Comparison of ENCODE assay signal across 8 mouse cellular contexts in genomic region chr19:3575632-3576384, GRCm38 (mm10). TPM values are rescaled to one million over a fixed set of nuclear protein-coding genes. Genes with fewer than 3 reads are reported as not detected.
DNase-seq lines count a peak whose midpoint lies in the region; ATAC-seq and TF ChIP-seq lines count a peak whose summit lies in the region.

Ppp6r3 (minus strand) TSS chr19:3575749.

- peak; percentile 99 for DNase-seq in heart, postnatal 10 days
- peak; percentile 97 for DNase-seq in large intestine, adult 2 months (ENCODE audit: low read depth, low spot score)
- DNase-seq in liver, postnatal 0 days, result peak; percentile 99
- DNase-seq in testis, postnatal 10 days (ENCODE audit: low spot score), result peak; percentile 98

- under 1% methylated on average over 51 of the region's 51 CpGs for WGBS in forebrain, embryonic 13.5 days
- WGBS in large intestine, adult 2 months, result under 1% methylated on average over 51 of the region's 51 CpGs
- under 1% methylated on average over 50 of the region's 51 CpGs for WGBS in liver, postnatal 0 days (ENCODE audit: insufficient replicate concordance)
- WGBS in neural tube, embryonic 14.5 days, result under 1% methylated on average over 42 of the region's 51 CpGs

- no peaks in the 10 kb centered on the region for H3K9me3 ChIP-seq in ES-Bruce4 (replicated peaks; ENCODE audit: control insufficient read depth, insufficient read depth, low read length, poor library complexity, severe bottlenecking)
- no peaks in the 10 kb centered on the region for H3K9me3 ChIP-seq in forebrain, embryonic 13.5 days (replicated peaks)
- H3K9me3 ChIP-seq in liver, postnatal 0 days (ENCODE audit: low read length), result no peaks in the 10 kb centered on the region
- no peaks in the 10 kb centered on the region for H3K9me3 ChIP-seq in neural tube, embryonic 14.5 days (ENCODE audit: control insufficient read depth, low read length)

- peak within 1 kb of the TSS; percentile 84 for H3K4me2 ChIP-seq in forebrain, embryonic 13.5 days
- H3K4me2 ChIP-seq in liver, postnatal 0 days (ENCODE audit: low read depth, low read length), result peak within 1 kb of the TSS; percentile 82
- H3K4me2 ChIP-seq in neural tube, embryonic 14.5 days (ENCODE audit: low read depth, low read length), result peak within 1 kb of the TSS; percentile 91

- no peak for TF ChIP-seq CTCF in ES-Bruce4 (IDR thresholded peaks at IDR 0.05; ENCODE audit: low read depth, low read length)
- no peak for TF ChIP-seq CTCF in liver, postnatal 0 days (IDR thresholded peaks at IDR 0.05; ENCODE audit: low read depth)

- no peaks in the 10 kb centered on the region for H3K27me3 ChIP-seq in ES-Bruce4 (ENCODE audit: control insufficient read depth, insufficient read depth, low read length, poor library complexity, severe bottlenecking)
- no peaks in the 10 kb centered on the region for H3K27me3 ChIP-seq in forebrain, embryonic 13.5 days
- H3K27me3 ChIP-seq in liver, postnatal 0 days (ENCODE audit: insufficient read depth, low read length), result no peaks in the 10 kb centered on the region
- H3K27me3 ChIP-seq in neural tube, embryonic 14.5 days (ENCODE audit: control insufficient read depth, insufficient read depth, low read length), result no peaks in the 10 kb centered on the region

- TF ChIP-seq EP300 in ES-Bruce4 (IDR thresholded peaks at IDR 0.05; ENCODE audit: insufficient read depth, low read depth, low read length), result no peak
- peak; percentile 56; the same call in 1 of the 2 replicates for TF ChIP-seq EP300 in liver, postnatal 0 days (IDR thresholded peaks at IDR 0.05; ENCODE audit: low read depth)

- H3K27ac ChIP-seq in ES-Bruce4 (ENCODE audit: insufficient read depth, low read length), result peak within 1 kb of the TSS; percentile 67; the same call in 1 of the 2 replicates
- H3K27ac ChIP-seq in forebrain, embryonic 13.5 days, result peak within 1 kb of the TSS; percentile 90
- peak within 1 kb of the TSS; percentile 95 for H3K27ac ChIP-seq in liver, postnatal 0 days (ENCODE audit: low read depth)
- H3K27ac ChIP-seq in neural tube, embryonic 14.5 days (ENCODE audit: low read depth, low read length), result peak within 1 kb of the TSS; percentile 93

- H3K36me3 ChIP-seq in ES-Bruce4 (ENCODE audit: control insufficient read depth, insufficient read depth, low read length, poor library complexity, severe bottlenecking), result no peaks in the 10 kb centered on the region
- H3K36me3 ChIP-seq in forebrain, embryonic 13.5 days (ENCODE audit: poor library complexity, severe bottlenecking), result no peaks in the 10 kb centered on the region
- H3K36me3 ChIP-seq in liver, postnatal 0 days (replicated peaks; ENCODE audit: insufficient read depth, low read length), result no peaks in the 10 kb centered on the region
- no peaks in the 10 kb centered on the region for H3K36me3 ChIP-seq in neural tube, embryonic 14.5 days (ENCODE audit: control insufficient read depth, insufficient read depth, low read length)

- ATAC-seq in cerebellum, adult (ENCODE audit: insufficient number of reproducible peaks, low FRiP score, low TSS enrichment), result peak; percentile 93
- ATAC-seq in forebrain, embryonic 13.5 days, result peak; percentile 96
- ATAC-seq in liver, postnatal 0 days, result peak; percentile 97
- peak; percentile 96 for ATAC-seq in neural tube, embryonic 14.5 days (ENCODE audit: low read depth)

- TF ChIP-seq POLR2A in ES-Bruce4 (IDR thresholded peaks at IDR 0.05; ENCODE audit: insufficient read depth, low read length), result peak; percentile 38

- H3K4me3 ChIP-seq in ES-Bruce4 (ENCODE audit: low read depth, low read length), result peak within 1 kb of the TSS; percentile 95
- H3K4me3 ChIP-seq in forebrain, embryonic 13.5 days, result peak within 1 kb of the TSS; percentile 89
- peak within 1 kb of the TSS; percentile 92 for H3K4me3 ChIP-seq in liver, postnatal 0 days (ENCODE audit: low read depth, low read length)
- peak within 1 kb of the TSS; percentile 88 for H3K4me3 ChIP-seq in neural tube, embryonic 14.5 days (ENCODE audit: low read depth, low read length)

- intact Hi-C loops in heart, postnatal 10 days (cut with DNase I), result loop anchor here (5.0 kb wide), 1 partner anchor 131 kb away; the partner anchor contains the start of gene 1810055G02Rik

- peaks cover 8% of the 10 kb centered on the region for H3K4me1 ChIP-seq in ES-Bruce4 (ENCODE audit: control insufficient read depth, insufficient read depth, low read length)
- H3K4me1 ChIP-seq in forebrain, embryonic 13.5 days, result peaks cover 27% of the 10 kb centered on the region
- peaks cover 37% of the 10 kb centered on the region for H3K4me1 ChIP-seq in liver, postnatal 0 days (ENCODE audit: insufficient read depth)
- peaks cover 19% of the 10 kb centered on the region for H3K4me1 ChIP-seq in neural tube, embryonic 14.5 days (ENCODE audit: control insufficient read depth, insufficient read depth, low read length)

- H3K9ac ChIP-seq in ES-Bruce4 (ENCODE audit: low read depth, poor library complexity, severe bottlenecking), result peak within 1 kb of the TSS; percentile 86
- H3K9ac ChIP-seq in forebrain, embryonic 13.5 days, result peak within 1 kb of the TSS; percentile 89
- peak within 1 kb of the TSS; percentile 94 for H3K9ac ChIP-seq in liver, postnatal 0 days (replicated peaks)
- H3K9ac ChIP-seq in neural tube, embryonic 14.5 days (replicated peaks; ENCODE audit: low read depth, low read length), result peak within 1 kb of the TSS; percentile 80

RNA-seq across cellular contexts. Expression of gene Ppp6r3, which starts in this region (rescaled TPM):
- 153 and 171 TPM in 2 replicates for polyA plus RNA-seq in ES-Bruce4 (2011; ENCODE audit: insufficient read depth, insufficient read length, low read depth, missing spikeins)
- 64.4 and 72.2 TPM in 2 replicates for polyA plus RNA-seq in forebrain, embryonic 13.5 days (2015; fragmentation: Nextera tagmentation; extraction: Ambion mirVana)
- 100 to 1,000 TPM in 1 of 2 experiments, 10 to 100 TPM in 1; 98.3 to 102 TPM for total RNA-seq in heart, postnatal 10 days (2021)
- polyA plus RNA-seq in large intestine, adult 2 months (2012; rRNA removed), result 41.1 and 63.2 TPM in 2 replicates
- polyA plus RNA-seq in liver, postnatal 0 days (2015; fragmentation: Nextera tagmentation; extraction: Ambion mirVana), result 14.5 and 16.4 TPM in 2 replicates
- polyA plus RNA-seq in neural tube, embryonic 14.5 days (2014; fragmentation: Nextera tagmentation; extraction: Ambion mirVana), result 67.3 and 72.5 TPM in 2 replicates

Comparison
In these comparisons a context has a peak if more than half of its experiments do, and no peak if none do; other contexts are left out.
1. Peak in every context shown above with its lines: DNase-seq, ATAC-seq, H3K4me3 ChIP-seq and H3K27ac ChIP-seq.